Mouse (Mus musculus): Measurements from ENCODE around the gene Hoxa2. TPM values are rescaled to one million over a fixed set of nuclear protein-coding genes. Genes with fewer than 3 reads are reported as not detected.

The Hoxa2 gene
- polyA plus RNA-seq, 1 experiment, result 1.0 TPM

GRCm38 (mm10) chr6:52205221-52205620 lies 40.6 kb upstream of the Hoxa2 start:
- H3K36me3 ChIP-seq (ENCODE audit: control insufficient read depth, insufficient read depth, low read length), result no peaks in the 10 kb centered on the region
- peaks cover 8% of the 10 kb centered on the region for H3K4me1 ChIP-seq (ENCODE audit: control insufficient read depth, insufficient read depth, insufficient read length, low read length)
- H3K27me3 ChIP-seq (ENCODE audit: control insufficient read depth, insufficient read depth, low read length), result peaks cover 68% of the 10 kb centered on the region
- TF ChIP-seq CTCF (IDR thresholded peaks at IDR 0.05; ENCODE audit: extremely low read depth, insufficient read length, insufficient replicate concordance, low read depth, low read length), result no peak
- peak overlapping the region; percentile 24 for H3K27ac ChIP-seq (ENCODE audit: insufficient read depth, low read depth, low read length)
- no peak overlapping the region for H3K4me3 ChIP-seq (ENCODE audit: low read depth, low read length)
- 30% methylated on average over 14 of the region's 14 CpGs for WGBS

DNA sequence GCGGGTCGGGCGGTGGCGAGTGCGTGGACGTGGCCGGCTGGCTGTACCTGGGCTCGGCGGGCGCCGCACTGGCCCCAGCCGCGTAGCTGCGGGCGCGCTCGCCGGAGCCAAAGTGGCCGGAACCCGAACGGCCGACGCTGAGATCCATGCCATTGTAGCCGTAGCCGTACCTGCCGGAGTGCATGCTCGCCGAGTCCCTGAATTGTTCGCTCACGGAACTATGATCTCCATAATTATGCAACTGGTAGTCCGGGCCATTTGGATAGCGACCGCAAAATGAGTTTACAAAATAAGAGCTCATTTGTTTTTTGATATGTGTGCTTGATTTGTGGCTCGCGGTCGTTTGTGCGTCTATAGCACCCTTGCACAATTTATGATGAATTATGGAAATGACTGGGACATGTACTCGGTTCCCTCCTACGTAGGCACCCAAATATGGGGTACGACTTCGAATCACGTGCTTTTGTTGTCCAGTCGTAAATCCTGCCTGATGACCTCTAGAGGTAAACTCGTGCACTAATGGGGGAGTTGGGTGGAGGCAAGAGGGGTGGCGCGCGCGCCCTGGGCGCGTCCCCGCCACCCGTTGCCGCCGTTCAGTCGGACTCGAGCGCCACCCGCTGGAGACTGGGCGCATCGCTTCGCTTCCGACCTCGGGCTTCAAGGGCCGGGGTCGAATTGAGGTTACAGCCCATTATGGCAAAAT lies 39.6 kb upstream of the Hoxa2 start, which contains the start of gene Hoxa5:
TSS of gene Hoxa5 (minus strand) at position 538 of the 703 bp plus-strand sequence.
- H3K4me3 ChIP-seq (ENCODE audit: low read depth, low read length), result peak within 1 kb of the TSS; percentile 65
- 13% methylated on average over 65 of the region's 65 CpGs for WGBS
- no peak for TF ChIP-seq POLR2A (IDR thresholded peaks at IDR 0.05; ENCODE audit: low read depth, low read length)
- peak; percentile 79 for TF ChIP-seq CTCF (IDR thresholded peaks at IDR 0.05; ENCODE audit: extremely low read depth, insufficient read length, insufficient replicate concordance, low read depth, low read length)
- H3K36me3 ChIP-seq (ENCODE audit: control insufficient read depth, insufficient read depth, low read length), result no peaks in the 10 kb centered on the region
- H3K4me1 ChIP-seq (ENCODE audit: control insufficient read depth, insufficient read depth, insufficient read length, low read length), result peaks cover 11% of the 10 kb centered on the region
- H3K27me3 ChIP-seq (ENCODE audit: control insufficient read depth, insufficient read depth, low read length), result peaks cover 61% of the 10 kb centered on the region
- H3K27ac ChIP-seq (ENCODE audit: insufficient read depth, low read depth, low read length), result peak within 1 kb of the TSS; percentile 48

- whole genome bisulfite sequencing, result 12% methylated on average over 46 of the region's 46 CpGs
- Histone ChIP-seq H3K27ac (ENCODE audit: insufficient read depth, low read depth, low read length) (peak overlapping the region; percentile 48), H3K4me1 (ENCODE audit: control insufficient read depth, insufficient read depth, insufficient read length, low read length) (peaks cover 11% of the 10 kb centered on the region), H3K36me3 (ENCODE audit: control insufficient read depth, insufficient read depth, low read length) (no peaks in the 10 kb centered on the region), H3K4me3 (ENCODE audit: low read depth, low read length) (peak overlapping the region; percentile 65), H3K27me3 (ENCODE audit: control insufficient read depth, insufficient read depth, low read length) (peaks cover 54% of the 10 kb centered on the region)
- no peak for TF ChIP-seq CTCF (IDR thresholded peaks at IDR 0.05; ENCODE audit: extremely low read depth, insufficient read length, insufficient replicate concordance, low read depth, low read length)
- no peak for TF ChIP-seq POLR2A (IDR thresholded peaks at IDR 0.05; ENCODE audit: low read depth, low read length)
Measured at GRCm38 (mm10) chr6:52203371-52204049, 38.9 kb upstream of the Hoxa2 start.

DNA sequence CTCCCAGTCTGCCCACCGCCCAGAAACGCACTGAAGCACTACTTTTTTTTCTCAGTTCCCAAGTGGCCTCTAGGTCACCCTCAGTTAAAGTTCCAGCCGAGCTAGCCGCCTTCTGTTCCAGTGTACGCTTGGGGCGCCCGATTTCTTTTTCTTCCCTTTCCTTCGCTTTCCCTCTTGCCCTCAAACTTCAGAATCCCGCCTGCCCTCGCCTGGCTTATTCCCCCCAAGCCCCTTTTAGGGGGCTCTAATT lies 38.4 kb upstream of the Hoxa2 start:
- H3K27me3 ChIP-seq (ENCODE audit: control insufficient read depth, insufficient read depth, low read length), result peaks cover 50% of the 10 kb centered on the region
- H3K4me3 ChIP-seq (ENCODE audit: low read depth, low read length), result peak overlapping the region; percentile 65
- peak overlapping the region; percentile 48 for H3K27ac ChIP-seq (ENCODE audit: insufficient read depth, low read depth, low read length)
- 26% methylated on average over 10 of the region's 10 CpGs for WGBS
- peaks cover 11% of the 10 kb centered on the region for H3K4me1 ChIP-seq (ENCODE audit: control insufficient read depth, insufficient read depth, insufficient read length, low read length)
- H3K36me3 ChIP-seq (ENCODE audit: control insufficient read depth, insufficient read depth, low read length), result no peaks in the 10 kb centered on the region
- 0 out of 2 replicates have a peak, but pooled peaks have one; percentile 8 for TF ChIP-seq CTCF (IDR thresholded peaks at IDR 0.05; ENCODE audit: extremely low read depth, insufficient read length, insufficient replicate concordance, low read depth, low read length)
- no peak for TF ChIP-seq POLR2A (IDR thresholded peaks at IDR 0.05; ENCODE audit: low read depth, low read length)

DNA sequence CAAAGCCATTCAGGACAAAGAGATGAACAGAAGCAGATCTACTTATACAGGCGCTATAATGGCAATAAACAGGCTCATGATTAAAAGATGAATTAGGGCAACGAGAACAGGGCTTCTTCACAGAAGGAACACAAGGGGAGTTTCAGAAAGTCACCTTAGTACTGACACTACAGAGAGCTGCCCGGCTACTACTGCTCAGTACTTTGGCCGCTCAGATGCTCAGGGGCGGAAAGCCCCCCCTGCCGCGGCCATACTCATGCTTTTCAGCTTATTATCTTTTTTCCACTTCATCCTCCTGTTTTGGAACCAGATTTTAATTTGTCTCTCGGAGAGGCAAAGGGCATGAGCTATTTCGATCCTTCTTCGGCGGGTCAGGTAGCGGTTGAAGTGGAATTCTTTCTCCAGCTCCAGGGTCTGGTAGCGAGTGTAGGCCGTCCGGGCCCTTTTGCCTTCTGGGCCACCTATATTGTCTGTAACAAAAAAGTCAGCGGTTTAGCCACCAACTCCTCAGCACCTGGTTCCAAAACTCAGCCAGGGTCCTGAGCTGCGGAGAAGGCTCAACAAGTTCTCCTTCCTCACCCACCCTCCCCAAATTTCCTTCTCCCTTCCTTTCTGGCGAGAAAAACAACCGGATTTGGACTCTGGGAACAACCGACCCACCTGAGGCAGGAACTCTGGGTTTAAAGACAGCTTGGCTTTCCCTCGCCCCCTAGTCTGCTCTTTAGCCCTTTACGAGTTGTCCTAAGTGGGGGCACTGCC lies 37.9 kb upstream of the Hoxa2 start:
- no peaks in the 10 kb centered on the region for H3K36me3 ChIP-seq (ENCODE audit: control insufficient read depth, insufficient read depth, low read length)
- WGBS, result 60% methylated on average over 22 of the region's 22 CpGs
- peak overlapping the region; percentile 65 for H3K4me3 ChIP-seq (ENCODE audit: low read depth, low read length)
- peak overlapping the region; percentile 48; the same call in 1 of the 2 replicates for H3K27ac ChIP-seq (ENCODE audit: insufficient read depth, low read depth, low read length)
- TF ChIP-seq CTCF (IDR thresholded peaks at IDR 0.05; ENCODE audit: extremely low read depth, insufficient read length, insufficient replicate concordance, low read depth, low read length) (no peak), POLR2A (IDR thresholded peaks at IDR 0.05; ENCODE audit: low read depth, low read length) (no peak)
- peaks cover 48% of the 10 kb centered on the region for H3K27me3 ChIP-seq (ENCODE audit: control insufficient read depth, insufficient read depth, low read length)
- H3K4me1 ChIP-seq (ENCODE audit: control insufficient read depth, insufficient read depth, insufficient read length, low read length), result peaks cover 11% of the 10 kb centered on the region

GRCm38 (mm10) chr6:52201269-52201668 lies 36.6 kb upstream of the Hoxa2 start:
- Histone ChIP-seq H3K4me1 (ENCODE audit: control insufficient read depth, insufficient read depth, insufficient read length, low read length) (peaks cover 11% of the 10 kb centered on the region), H3K36me3 (ENCODE audit: control insufficient read depth, insufficient read depth, low read length) (no peaks in the 10 kb centered on the region), H3K27ac (ENCODE audit: insufficient read depth, low read depth, low read length) (no peak overlapping the region), H3K27me3 (ENCODE audit: control insufficient read depth, insufficient read depth, low read length) (peaks cover 41% of the 10 kb centered on the region), H3K4me3 (ENCODE audit: low read depth, low read length) (no peak overlapping the region)
- 53% methylated on average over 1 of the region's 1 CpGs for WGBS
- no peak for TF ChIP-seq CTCF (IDR thresholded peaks at IDR 0.05; ENCODE audit: extremely low read depth, insufficient read length, insufficient replicate concordance, low read depth, low read length)
- TF ChIP-seq POLR2A (IDR thresholded peaks at IDR 0.05; ENCODE audit: low read depth, low read length), result no peak

Data from small intestine, adult 2 months (tissue).